In the genomic region with DNA sequence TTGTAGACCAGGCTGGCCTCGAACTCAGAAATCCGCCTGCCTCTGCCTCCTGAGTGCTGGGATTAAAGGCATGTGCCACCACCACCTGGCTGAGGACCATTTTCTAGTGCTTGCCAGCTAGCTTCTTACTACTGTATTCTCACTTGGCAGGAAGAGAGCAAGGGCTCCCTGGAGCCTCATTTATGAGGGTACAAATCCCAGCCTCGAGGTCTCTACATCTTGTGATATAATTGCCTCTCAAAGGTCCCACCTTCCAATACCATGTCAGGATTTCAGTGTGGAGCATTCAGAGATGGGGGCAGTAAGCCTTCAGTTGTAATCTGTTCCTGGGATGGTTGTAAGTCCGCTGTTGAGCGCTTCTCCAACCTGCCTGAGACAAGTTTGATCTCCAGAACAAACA, we compare ENCODE assay signal across 7 mouse cellular contexts.
A peak's percentile ranks its signal among the peaks of the same experiment; 100 is the strongest.
DNase-seq lines count a peak whose midpoint lies in the region; ATAC-seq lines count a peak whose summit lies in the region.

No protein-coding gene starts in this region.

- H3K4me3 ChIP-seq in lung, embryonic 15.5 days = no peak overlapping the region
- no peak overlapping the region for H3K4me3 ChIP-seq in forebrain, embryonic 12.5 days (replicated peaks)
- H3K4me3 ChIP-seq in hindbrain, embryonic 15.5 days = no peak overlapping the region
- H3K4me3 ChIP-seq in neural tube, embryonic 13.5 days = no peak overlapping the region
- H3K4me3 ChIP-seq in embryonic facial prominence, embryonic 10.5 days = no peak overlapping the region

- H3K27me3 ChIP-seq in lung, embryonic 15.5 days = no peaks in the 10 kb centered on the region
- H3K27me3 ChIP-seq in forebrain, embryonic 12.5 days = 0 out of 2 replicates have a peak, but pooled peaks cover 4% of the 10 kb centered on the region
- H3K27me3 ChIP-seq in hindbrain, embryonic 15.5 days = no peaks in the 10 kb centered on the region
- no peaks in the 10 kb centered on the region for H3K27me3 ChIP-seq in neural tube, embryonic 13.5 days
- no peaks in the 10 kb centered on the region for H3K27me3 ChIP-seq in embryonic facial prominence, embryonic 10.5 days (replicated peaks; ENCODE audit: low read depth, poor library complexity, severe bottlenecking)

- H3K9ac ChIP-seq in lung, embryonic 15.5 days = no peak overlapping the region
- H3K9ac ChIP-seq in forebrain, embryonic 12.5 days = no peak overlapping the region
- H3K9ac ChIP-seq in hindbrain, embryonic 15.5 days = no peak overlapping the region
- H3K9ac ChIP-seq in neural tube, embryonic 13.5 days = no peak overlapping the region

- peak overlapping the region; percentile 79 for H3K27ac ChIP-seq in lung, embryonic 15.5 days
- peak overlapping the region; percentile 82 for H3K27ac ChIP-seq in forebrain, embryonic 12.5 days
- peak overlapping the region; percentile 6; the same call in 1 of the 2 replicates for H3K27ac ChIP-seq in hindbrain, embryonic 15.5 days (replicated peaks)
- H3K27ac ChIP-seq in neural tube, embryonic 13.5 days (replicated peaks) = peak overlapping the region; percentile 65
- H3K27ac ChIP-seq in embryonic facial prominence, embryonic 10.5 days (replicated peaks) = no peak overlapping the region

- no peaks in the 10 kb centered on the region for H3K9me3 ChIP-seq in lung, embryonic 15.5 days
- no peaks in the 10 kb centered on the region for H3K9me3 ChIP-seq in forebrain, embryonic 12.5 days
- no peaks in the 10 kb centered on the region for H3K9me3 ChIP-seq in hindbrain, embryonic 15.5 days
- no peaks in the 10 kb centered on the region for H3K9me3 ChIP-seq in neural tube, embryonic 13.5 days
- no peaks in the 10 kb centered on the region for H3K9me3 ChIP-seq in embryonic facial prominence, embryonic 10.5 days

- ATAC-seq in lung, embryonic 15.5 days (ENCODE audit: borderline replicate concordance, extremely low read depth, low FRiP score, low TSS enrichment) = peak; percentile 9; the same call in 1 of the 2 replicates
- ATAC-seq in forebrain, embryonic 12.5 days (ENCODE audit: low FRiP score) = peak; percentile 5; the same call in 1 of the 2 replicates
- ATAC-seq in hindbrain, embryonic 15.5 days (ENCODE audit: low FRiP score, low read depth) = no peak
- no peak for ATAC-seq in neural tube, embryonic 13.5 days (ENCODE audit: low read depth)

- no peaks in the 10 kb centered on the region for H3K36me3 ChIP-seq in lung, embryonic 15.5 days
- H3K36me3 ChIP-seq in forebrain, embryonic 12.5 days (replicated peaks) = 0 out of 2 replicates have a peak, but pooled peaks cover 3% of the 10 kb centered on the region
- H3K36me3 ChIP-seq in hindbrain, embryonic 15.5 days = no peaks in the 10 kb centered on the region
- H3K36me3 ChIP-seq in neural tube, embryonic 13.5 days = no peaks in the 10 kb centered on the region
- H3K36me3 ChIP-seq in embryonic facial prominence, embryonic 10.5 days (replicated peaks) = peaks cover 26% of the 10 kb centered on the region

- peaks cover 19% of the 10 kb centered on the region for H3K4me1 ChIP-seq in lung, embryonic 15.5 days
- peaks cover 48% of the 10 kb centered on the region for H3K4me1 ChIP-seq in forebrain, embryonic 12.5 days
- H3K4me1 ChIP-seq in hindbrain, embryonic 15.5 days (replicated peaks) = peaks cover 34% of the 10 kb centered on the region
- peaks cover 82% of the 10 kb centered on the region for H3K4me1 ChIP-seq in neural tube, embryonic 13.5 days (replicated peaks)
- H3K4me1 ChIP-seq in embryonic facial prominence, embryonic 10.5 days = peaks cover 18% of the 10 kb centered on the region

- H3K4me2 ChIP-seq in lung, embryonic 15.5 days = no peak overlapping the region; the same call in 1 of the 2 replicates
- no peak overlapping the region for H3K4me2 ChIP-seq in forebrain, embryonic 12.5 days
- no peak overlapping the region for H3K4me2 ChIP-seq in hindbrain, embryonic 15.5 days
- no peak overlapping the region; the same call in 1 of the 2 replicates for H3K4me2 ChIP-seq in neural tube, embryonic 13.5 days

- WGBS in lung, embryonic 15.5 days = 68% methylated on average over 5 of the region's 5 CpGs
- 58% methylated on average over 5 of the region's 5 CpGs for WGBS in forebrain, embryonic 12.5 days
- whole genome bisulfite sequencing in hindbrain, embryonic 15.5 days = 66% methylated on average over 5 of the region's 5 CpGs
- WGBS in neural tube, embryonic 13.5 days = 58% methylated on average over 5 of the region's 5 CpGs
- WGBS in embryonic facial prominence, embryonic 10.5 days = 87% methylated on average over 5 of the region's 5 CpGs

- no peak for DNase-seq in lung, postnatal 36 days
- no peak for DNase-seq in embryonic facial prominence, embryonic 10.5 days (ENCODE audit: low spot score)
- no peak for DNase-seq in layer of hippocampus, postnatal 14 days (ENCODE audit: low spot score in 2 of 2)

Comparison
In these comparisons a context has a peak if more than half of its experiments do, and no peak if none do; other contexts are left out.
1. ATAC-seq: peak in lung, embryonic 15.5 days (single experiment) and forebrain, embryonic 12.5 days (single experiment); none in hindbrain, embryonic 15.5 days (single experiment) and neural tube, embryonic 13.5 days (single experiment).